Mouse (Mus musculus) right cerebral cortex, postnatal 14 days (tissue): ENCODE measurements around the gene Optn.
A peak's percentile ranks its signal among the peaks of the same experiment; 100 is the strongest.

ENCODE experiments used
- DNase-seq: peaks from one replicate; pipeline ENCODE4 v3.0.0; 2022

Optn gene

DNA sequence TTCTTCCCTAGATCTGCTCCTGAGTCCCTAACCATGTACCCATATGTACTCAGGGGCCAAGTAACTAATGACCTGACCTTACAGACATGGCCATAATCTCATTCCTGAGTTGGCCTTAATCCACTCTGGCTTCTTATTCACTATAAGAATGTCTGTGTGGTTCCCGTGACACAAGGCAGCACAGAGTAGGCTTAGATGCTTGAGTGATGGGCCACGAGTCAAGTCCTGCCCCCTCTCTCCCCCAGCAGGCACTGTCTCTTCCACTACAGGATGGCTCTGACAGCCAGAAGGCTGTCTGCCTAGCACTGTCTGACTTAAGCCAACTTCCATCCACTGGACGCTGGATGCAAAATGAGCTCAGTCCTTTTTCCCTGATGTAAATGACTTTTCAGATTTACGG is 3.9 kb downstream of the Optn start:
- DNase-seq: no peak

DNA sequence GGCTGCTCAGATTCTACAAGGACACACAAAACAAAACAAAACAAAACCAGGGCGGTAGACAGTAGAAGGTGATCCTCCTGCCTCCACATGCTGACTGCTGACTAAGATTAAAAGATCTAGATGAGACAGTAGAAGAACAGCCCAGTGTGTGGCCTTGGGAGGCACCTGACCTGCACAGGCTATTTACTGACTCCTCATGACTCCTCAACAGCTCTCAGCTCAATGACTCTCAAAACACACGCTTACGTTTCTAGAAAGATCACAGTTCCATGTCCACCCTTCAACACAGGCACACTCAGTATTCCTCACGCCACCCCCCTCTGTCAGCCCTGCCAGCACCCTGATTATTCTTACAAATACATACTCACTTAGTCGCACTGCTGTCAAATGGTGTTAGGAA is 5.4 kb downstream of the Optn start:
- no peak for DNase-seq

- DNase-seq: no peak
These were observed 13.3 kb downstream of the Optn start for GRCm38 (mm10) chr2:5050562-5050961.

DNA sequence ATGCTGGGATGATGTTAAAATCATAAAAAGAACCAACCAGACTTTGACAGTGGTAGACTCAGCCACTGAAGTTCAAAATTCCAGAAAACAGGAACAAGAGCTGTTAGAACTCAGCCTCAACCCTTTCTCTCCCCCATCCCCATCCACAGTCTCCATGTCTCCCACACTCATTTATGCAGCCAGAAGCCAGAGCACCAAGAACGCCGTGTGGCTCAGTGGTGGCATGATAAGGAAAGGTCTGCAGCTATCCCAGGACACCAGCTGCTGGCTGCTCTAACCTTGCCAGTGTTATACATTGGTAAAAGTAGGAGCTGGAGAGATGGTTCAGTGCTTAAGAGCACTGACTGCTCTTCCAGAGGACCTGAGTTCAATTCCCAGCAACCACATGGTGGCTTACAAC is 16.8 kb downstream of the Optn start:
- no peak for DNase-seq

DNA sequence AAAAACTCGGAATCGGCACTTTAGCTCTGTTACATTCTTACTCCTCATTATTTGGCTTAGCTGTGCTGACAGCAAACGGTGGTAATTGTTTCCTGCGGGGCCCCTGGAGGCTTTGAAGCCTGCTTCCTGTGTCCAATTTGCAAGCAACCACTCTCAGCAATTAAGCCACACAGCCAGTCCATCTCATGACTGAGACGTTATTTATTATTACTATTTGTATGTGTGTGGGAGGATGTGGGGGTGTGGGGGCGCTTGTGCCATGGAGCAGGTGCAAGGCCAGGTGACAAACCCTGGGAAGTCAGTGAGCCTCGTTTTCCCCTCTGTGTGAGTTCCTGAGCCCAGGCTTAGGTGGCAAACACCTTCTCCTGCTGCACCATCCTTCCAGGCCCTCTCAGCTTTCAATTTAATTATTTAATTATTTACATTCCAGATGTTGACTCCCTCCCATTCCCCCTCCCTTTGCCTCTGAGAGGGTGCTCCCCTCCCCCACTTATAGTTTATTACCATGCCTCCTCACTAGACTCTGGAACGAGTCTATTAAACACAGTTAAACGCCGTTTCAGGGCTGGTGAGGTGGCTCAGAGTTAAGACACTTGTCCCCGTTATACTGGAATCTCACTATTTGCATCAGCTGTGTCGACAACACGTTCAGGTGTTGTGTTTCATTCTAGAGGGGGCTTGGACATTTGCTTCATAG is 18.4 kb downstream of the Optn start:
- no peak for DNase-seq

GRCm38 (mm10) chr2:5044321-5044720 is 19.5 kb downstream of the Optn start:
- DNase-seq: no peak

- no peak for DNase-seq
These were observed 20.4 kb downstream of the Optn start for GRCm38 (mm10) chr2:5043476-5043761.

GRCm38 (mm10) chr2:5042616-5043475 is 21.0 kb downstream of the Optn start:
- no peak for DNase-seq

DNA sequence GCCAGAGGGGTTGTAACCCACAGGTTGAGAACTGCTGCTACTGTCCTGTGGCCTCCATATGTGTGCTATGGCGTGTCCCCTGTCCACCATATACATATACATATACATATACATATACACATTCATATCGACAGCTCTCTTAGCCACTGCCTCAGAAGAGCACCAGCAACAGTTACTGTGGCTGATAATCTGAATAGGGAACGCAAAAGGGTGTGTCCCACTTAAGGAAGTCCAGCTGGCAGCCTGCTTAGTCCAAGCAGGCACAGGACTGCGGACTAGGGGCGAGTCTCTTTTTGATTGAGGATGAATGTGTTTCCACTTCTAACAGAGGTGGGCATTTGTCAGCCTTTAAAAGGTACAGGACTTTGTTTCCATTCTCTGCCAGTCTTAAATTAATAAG is 22.0 kb downstream of the Optn start:
- DNase-seq: no peak

- no peak for DNase-seq
These were observed 23.3 kb downstream of the Optn start for GRCm38 (mm10) chr2:5040281-5041161.

GRCm38 (mm10) chr2:5039350-5040170 is 24.3 kb downstream of the Optn start:
- DNase-seq: no peak

- DNase-seq: no peak
These were observed 25.5 kb downstream of the Optn start for GRCm38 (mm10) chr2:5038320-5038719.

GRCm38 (mm10) chr2:5037390-5037789 is 26.5 kb downstream of the Optn start:
- no peak for DNase-seq

DNA sequence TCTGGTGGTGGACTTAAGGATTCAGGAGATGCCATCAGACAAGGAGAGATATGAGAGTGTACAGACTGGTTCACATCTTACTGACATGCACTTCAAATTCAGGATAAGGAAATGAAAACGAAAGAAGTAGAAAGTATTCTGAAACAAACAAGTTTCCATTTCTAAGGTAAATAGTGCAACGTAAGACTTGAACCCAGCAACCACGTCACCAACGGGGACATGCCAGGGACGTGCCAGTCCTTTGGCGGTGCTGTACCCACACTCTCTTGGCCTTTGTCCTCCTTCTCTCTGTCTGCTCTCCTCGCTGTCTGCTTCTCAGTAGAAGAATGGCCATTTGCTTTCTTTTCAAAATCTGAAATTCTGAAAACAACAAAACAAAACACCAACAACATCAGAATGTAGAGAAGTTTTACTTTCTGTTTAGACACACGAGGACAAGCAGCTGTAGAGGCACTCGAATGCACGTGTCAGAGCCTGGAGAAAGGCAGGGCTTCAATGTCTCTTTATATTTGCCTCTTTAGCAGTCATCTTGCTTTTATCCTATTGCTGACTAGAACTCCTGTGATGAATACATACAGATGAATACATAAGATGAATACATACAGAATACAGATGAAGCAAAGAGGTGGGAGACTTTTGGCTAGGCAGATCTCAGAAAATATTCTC is 27.3 kb downstream of the Optn start:
- DNase-seq: no peak

- no peak for DNase-seq
These were observed 28.6 kb downstream of the Optn start for GRCm38 (mm10) chr2:5035241-5035640.

GRCm38 (mm10) chr2:5034801-5035200 is 29.1 kb downstream of the Optn start:
- no peak for DNase-seq

DNA sequence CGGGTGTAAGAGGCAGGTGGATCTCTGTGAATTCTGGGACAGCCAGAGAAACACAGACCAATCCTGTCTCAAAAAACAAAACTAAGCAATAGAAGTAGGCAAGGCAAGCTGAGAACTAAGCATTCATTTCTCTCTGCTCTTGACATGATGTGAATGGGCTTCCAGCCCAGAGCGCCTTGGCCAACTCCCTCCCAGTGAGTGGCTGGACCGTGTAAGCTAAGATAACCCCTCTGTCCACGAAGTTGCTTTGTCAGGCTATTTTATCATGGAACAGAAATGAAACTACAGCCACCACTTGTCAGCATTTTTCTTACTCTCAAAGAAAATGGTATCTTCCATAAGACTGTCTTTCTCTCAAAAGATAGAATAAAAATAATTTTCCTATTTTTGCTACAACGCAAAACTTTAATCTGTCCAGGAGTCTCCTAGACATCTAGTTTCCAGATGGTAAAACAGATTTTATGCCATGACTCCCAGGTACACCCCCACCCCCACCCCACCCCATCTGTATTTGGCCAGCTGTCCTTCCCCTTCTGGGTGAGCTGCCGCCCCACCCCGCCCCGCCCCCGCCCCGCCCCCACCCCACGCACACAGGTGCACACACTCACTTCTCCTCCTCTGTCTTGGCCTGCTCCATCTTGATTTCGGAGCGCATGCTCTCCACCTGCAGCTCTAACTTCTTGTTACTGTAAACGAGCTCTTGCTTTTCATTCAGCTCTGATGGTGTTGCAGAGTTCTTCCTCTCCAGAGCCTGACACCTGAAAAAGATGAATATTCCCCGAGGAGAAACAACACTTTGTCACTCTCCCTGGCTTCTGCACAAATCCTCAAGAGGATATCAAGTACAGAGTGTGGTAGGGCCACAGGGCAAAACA is 30.1 kb downstream of the Optn start:
- DNase-seq: no peak

GRCm38 (mm10) chr2:5032665-5033064 is 31.2 kb downstream of the Optn start:
- DNase-seq: no peak

DNA sequence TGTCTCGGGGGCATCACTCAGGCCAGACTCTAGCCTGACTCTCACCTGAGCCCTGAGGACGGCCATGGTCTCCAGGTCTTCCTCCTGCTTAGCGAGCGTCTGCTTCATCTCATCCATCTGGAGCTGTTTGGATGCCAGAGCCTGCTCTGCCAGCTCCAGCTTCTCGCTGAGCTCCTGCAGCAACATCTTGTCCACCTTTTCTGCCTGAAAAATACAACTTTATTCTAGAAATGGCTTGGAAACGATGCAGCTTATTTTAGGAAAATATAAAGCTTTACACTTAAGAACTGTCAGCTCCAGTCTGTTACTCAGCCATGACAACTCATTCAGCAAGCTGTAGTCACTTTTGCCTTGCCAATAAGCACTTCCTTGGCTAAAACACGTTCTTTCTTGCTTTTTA is 32.6 kb downstream of the Optn start:
- DNase-seq: peak; percentile 25

DNA sequence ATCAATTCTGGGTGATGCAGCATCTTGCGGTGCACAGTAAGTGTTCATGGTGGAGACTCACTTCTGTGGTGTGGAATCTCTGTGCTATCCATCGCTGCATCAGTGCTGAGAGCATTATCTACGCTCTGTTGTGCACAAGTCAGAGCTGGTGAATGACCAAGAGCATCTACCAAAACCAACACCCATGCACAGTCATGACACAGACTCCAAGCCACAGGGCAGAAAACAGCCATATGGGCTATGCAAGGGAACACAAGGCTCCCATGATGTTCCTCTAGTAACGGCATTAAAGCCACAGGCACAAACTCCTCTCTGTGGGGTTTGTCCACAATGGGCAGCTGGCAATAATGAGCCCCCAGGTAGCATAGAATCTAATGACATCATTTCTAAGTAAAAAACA is 34.0 kb downstream of the Optn start:
- DNase-seq: no peak

DNA sequence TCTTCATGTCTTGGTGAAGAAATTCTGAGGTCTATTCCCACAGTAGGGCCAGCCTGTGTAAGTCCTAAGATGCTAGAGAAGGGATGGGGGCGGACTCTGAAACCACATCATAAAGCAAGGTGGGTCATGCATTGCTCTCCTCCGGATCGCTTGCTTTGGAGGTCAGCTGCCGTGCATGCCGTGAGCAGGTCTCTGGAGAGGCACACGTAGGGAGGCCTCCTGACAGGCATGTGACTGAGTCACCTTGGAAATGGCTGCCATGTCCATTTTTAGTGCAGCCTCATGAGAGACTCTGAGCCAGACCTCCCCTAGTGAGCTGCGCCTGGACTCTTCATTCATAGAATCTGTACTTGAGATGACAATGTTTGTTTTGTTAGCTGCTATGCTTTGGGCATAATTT is 35.8 kb downstream of the Optn start:
- DNase-seq: no peak
